Mouse (Mus musculus): ENCODE measurements around the gene Unc45a.

The Unc45a gene

GRCm38 (mm10) chr7:80324043-80324815 is 16.6 kb downstream of the Unc45a start, which contains the start of gene Rccd1:
Rccd1 (minus strand) TSS chr7:80324454.
- DNase-seq = peak; percentile 97

DNA sequence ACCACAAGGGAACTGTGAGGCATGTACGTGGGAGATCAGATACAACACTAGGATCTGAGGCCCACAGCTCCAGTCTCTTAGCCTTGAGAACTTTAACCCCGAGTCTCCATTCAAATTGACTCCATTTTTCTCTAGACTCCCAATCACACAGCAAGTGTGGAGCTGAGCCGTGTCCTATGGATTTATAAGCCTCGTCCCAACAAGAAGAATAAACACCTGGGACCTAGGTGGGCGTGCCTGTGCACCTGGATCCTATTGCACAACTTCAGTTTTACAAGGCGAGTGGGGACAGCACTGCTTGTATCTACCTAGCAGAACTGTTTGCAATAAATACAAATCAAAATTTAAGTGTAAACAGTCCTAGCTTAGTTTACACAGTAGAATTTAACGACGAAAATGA is 17.5 kb downstream of the Unc45a start:
- DNase-seq = no peak

GRCm38 (mm10) chr7:80319846-80320496 is 20.8 kb downstream of the Unc45a start:
- DNase-seq = no peak

DNA sequence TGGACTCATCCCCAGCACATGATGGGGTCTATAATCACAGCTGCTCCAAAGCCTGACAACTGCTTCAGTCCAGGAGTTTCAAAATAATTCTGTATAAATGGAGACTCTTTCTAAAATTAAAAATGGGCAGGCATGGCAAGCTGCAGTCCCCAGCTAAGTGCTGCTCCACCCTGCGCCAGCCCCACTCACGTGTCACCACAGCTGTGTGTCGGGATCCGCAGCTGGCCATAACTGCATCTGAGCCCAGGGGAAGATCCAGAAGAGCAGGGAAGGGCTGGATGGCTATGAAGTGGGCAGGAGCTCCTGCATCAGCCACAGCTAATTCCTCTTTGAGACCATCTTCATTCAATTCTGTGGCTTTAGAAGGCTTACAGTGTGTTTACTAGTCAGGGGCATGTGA is 22.1 kb downstream of the Unc45a start:
- DNase-seq = no peak

- no peak for DNase-seq
These were observed 23.2 kb downstream of the Unc45a start for GRCm38 (mm10) chr7:80317439-80318115.

DNA sequence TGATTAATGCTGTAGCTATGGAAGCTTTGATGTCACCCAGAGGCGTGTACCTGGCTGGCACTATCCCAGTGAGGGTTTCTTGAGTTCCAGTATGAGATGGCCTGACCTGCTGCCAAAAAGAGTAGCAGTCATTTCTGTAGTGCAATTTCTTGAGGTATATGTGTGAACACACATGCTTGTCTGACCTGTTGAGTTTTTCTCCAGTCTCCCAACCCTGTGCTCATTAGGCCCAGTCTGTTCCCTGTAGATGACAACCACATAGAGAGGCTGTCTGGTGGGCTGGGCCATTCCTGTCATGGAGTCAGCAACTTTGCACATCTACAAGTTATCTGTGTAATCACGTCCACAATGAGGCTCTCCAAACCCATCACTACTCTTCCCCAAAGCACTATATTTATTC is 25.1 kb downstream of the Unc45a start:
- no peak for DNase-seq

GRCm38 (mm10) chr7:80310771-80311170 is 30.0 kb downstream of the Unc45a start:
- no peak for DNase-seq

- DNase-seq = no peak
These were observed 33.0 kb downstream of the Unc45a start for GRCm38 (mm10) chr7:80307766-80308165.

DNA sequence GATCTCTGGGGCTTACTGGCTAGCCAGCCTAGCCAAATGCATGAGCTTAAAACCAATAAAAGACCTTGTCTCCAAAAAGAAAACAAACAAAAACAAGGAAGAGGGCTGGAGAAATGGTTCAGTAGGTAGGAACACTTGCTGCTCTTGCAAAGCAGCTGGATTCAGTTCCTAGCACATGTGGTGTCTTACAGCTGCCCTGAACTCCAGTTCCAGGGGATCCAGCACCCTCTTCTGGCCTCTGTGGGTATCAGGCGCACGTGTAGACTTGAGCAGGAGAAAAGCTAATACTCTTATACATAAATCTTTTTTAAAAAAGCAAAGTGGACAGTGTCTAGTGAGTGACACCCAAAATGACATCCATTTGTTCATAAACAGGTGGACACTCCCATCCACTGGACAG is 39.3 kb downstream of the Unc45a start:
- DNase-seq = no peak

DNA sequence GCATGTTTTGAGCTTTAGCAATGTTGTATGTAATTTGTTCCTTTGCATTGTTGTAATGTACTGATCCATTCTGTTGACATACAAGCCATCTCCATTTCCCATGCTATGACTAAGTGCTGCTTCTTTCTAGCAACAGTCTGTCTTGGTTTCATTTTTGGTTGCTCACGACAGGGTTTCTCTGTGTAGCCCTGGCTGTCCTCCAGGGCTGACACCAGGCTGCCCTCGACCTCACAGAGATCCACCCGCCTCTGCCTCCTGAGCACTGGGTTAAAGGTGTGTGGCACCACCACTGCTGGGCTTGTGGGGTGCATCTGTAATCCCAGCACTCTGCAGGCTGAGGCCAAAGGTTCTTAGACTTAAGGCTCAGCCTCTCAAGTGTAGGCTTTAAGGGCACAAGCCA is 41.2 kb downstream of the Unc45a start:
- no peak for DNase-seq

- DNase-seq = no peak
These were observed 42.1 kb downstream of the Unc45a start for GRCm38 (mm10) chr7:80298754-80299153.

DNA sequence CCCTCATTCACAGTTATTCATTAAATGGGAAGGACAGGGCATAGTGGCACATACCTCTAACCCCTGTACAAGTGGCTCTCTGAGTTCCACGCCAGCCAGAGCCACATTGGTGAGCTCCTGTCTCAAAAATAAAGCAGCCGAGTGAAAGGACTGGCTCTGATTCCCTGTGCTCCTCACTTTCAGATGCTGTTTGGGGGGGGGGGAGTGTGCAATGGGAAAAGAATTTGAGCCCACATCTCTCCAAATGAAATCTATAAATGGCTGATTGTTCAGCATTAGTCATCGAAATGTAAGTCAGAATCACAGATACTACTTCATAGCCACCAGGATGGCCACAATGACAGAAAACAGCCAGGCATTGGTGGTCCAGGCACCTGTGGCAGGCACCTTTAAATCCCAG is 43.8 kb downstream of the Unc45a start:
- DNase-seq = no peak

GRCm38 (mm10) chr7:80296462-80296861 is 44.3 kb downstream of the Unc45a start:
- DNase-seq = no peak

GRCm38 (mm10) chr7:80294764-80295648 is 45.8 kb downstream of the Unc45a start:
- peak; percentile 11 for DNase-seq

GRCm38 (mm10) chr7:80294062-80294763 is 46.6 kb downstream of the Unc45a start, which contains the start of gene Prc1:
Prc1 (plus strand) TSS chr7:80294450.
- DNase-seq = peak; percentile 99

DNA sequence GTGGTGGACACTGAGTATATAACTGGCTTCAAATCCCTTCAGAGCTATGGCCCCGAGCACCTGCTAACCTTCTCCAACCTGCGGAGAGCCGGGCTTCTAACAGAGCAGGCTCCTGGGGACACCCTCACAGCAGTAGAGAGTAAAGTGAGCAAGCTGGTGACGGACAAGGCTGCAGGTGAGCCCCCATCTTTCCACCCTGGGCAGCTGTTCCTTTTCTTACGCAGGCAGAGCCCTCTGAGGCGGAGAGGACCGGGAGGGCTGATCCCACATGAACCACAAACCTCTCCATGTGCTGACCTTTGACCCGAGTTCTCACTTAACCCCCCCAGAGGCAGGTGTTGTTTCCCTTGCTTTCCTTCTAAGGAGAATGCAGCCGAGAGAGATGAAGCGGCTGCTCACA is 53.1 kb downstream of the Unc45a start:
- DNase-seq = no peak

DNA sequence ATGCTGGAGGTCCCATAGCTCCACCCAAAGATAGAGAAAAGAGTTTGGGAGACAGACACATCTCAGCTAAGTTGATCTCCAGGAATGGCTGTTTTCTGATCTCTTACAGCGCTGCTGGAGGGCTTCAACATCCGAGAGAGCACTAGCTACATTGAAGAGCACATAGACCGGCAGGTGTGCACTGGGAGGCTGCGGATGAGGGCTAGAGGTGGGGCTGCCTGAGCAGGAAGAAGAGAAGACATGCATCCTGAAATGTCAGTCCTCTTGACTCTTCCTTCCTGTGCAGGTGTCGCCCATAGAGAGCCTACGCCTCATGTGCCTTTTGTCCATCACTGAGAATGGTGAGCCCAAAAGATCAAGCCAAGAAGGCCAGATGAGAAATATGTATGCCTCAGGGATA is 55.1 kb downstream of the Unc45a start:
- no peak for DNase-seq

GRCm38 (mm10) chr7:80284391-80284790 is 56.4 kb downstream of the Unc45a start:
- DNase-seq = no peak

GRCm38 (mm10) chr7:80283226-80283918 is 57.4 kb downstream of the Unc45a start:
- DNase-seq = no peak

DNA sequence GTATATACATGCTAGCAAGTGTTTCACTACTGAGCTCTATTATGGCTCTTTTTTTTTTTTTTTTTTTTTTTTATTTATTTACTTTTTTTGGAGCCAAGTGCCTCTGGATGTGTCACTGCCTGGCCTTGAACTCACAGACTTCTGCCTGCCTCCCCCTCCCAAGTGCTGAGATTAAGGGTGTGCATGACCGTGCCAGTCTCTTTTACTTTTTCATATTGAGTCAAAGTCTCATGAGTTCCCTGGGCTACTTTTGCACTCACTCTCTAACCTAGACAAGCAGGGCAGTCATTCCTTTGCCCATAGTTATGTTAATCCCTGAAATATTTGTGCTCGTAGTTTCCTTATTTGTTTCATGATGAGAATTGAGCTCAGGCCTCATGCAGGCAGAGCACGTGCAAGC is 59.2 kb downstream of the Unc45a start:
- no peak for DNase-seq

DNA sequence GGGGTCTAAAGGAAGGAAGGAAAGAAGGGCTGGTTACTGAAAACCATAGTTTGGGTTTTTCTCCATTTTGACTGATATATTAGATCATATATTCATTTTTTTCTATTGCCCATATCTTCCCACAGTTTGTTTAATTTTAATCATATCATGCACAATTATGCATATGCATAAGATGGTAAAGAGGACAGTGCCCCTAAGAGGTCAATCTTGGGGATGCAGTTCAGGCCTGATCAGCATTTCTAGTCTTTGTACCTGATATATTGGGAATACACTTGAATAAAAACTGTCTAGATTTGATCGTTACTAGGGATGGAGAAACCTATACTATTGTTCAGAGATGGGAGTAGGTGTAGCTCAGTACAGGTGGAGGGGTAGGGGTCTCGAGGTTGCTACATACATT is 59.8 kb downstream of the Unc45a start:
- no peak for DNase-seq

GRCm38 (mm10) chr7:80280032-80280431 is 60.8 kb downstream of the Unc45a start:
- no peak for DNase-seq

Measured in kidney, adult 9 months (tissue).